Mouse (Mus musculus): ENCODE results near the gene Clrn2. TPM values are rescaled to one million over a fixed set of nuclear protein-coding genes. Genes with fewer than 3 reads are reported as not detected.

The Clrn2 gene
- polyA plus RNA-seq, 1 experiment from 2014 or later = not detected

DNA sequence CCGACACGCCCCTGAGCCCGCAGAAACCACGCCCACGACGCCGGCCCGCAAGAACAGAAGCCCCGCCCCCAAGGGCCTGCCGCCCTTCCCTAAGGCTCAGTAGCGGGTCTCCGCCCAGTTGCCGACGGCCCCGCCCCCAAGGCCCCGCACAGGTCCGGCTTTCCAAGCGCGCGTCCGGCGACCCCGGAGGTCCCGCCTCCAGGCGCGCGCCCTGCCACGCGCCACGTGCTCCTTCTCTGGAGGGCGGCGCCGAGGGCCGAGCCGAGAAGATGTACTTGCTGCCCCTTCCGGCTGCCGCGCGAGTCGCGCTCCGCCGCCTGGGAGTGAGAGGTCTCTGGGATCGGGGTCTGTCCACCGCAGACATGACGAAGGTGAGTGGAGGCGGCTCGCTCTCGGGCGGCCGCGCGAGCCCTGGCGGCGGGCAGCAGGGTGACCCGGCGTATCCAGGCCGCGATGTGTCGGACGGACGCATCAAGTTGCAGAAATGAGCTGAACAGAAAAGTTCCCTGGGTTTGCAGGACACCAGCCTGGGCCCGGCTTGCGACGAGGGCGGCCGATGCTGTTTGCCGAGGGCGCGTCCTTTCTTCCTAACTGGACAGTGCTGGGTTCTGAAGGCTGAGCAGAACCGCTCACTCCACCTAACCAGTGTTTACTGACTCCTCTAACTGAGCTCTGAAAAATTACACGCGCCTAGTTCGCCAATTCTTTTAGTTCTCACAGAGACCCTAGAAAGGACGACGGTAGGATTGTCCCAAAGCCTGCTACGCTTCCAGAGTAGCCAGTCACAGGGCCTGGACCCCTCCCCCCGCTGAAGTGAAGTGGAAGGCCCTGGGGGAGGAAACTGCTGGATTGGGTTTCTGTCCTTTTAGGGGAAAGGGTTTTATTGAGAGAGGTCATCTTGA is 39.9 kb downstream of the Clrn2 start, which contains the start of gene Lap3:
Gene Lap3, plus strand, starts transcription at position 184 of the 902 bp plus-strand sequence.
- peak; percentile 91 for ATAC-seq (replicated peaks; ENCODE audit: insufficient number of reproducible peaks, low FRiP score, low TSS enrichment)
- Histone ChIP-seq H3K9ac (ENCODE audit: low read depth, low read length) (peak within 1 kb of the TSS; percentile 83), H3K4me3 (ENCODE audit: low read depth, low read length) (peak within 1 kb of the TSS; percentile 62), H3K27ac (ENCODE audit: low read depth, low read length) (peak within 1 kb of the TSS; percentile 66), H3K4me1 (ENCODE audit: control insufficient read depth, insufficient read depth, low read length) (peaks cover 10% of the 10 kb centered on the region), H3K9me3 (replicated peaks; ENCODE audit: control insufficient read depth, low read length) (no peaks in the 10 kb centered on the region), H3K36me3 (ENCODE audit: control insufficient read depth, insufficient read depth, low read length) (peaks cover 4% of the 10 kb centered on the region; the same call in 1 of the 2 replicates), H3K4me2 (peak within 1 kb of the TSS; percentile 91), H3K27me3 (ENCODE audit: control insufficient read depth, insufficient read depth, low read length) (no peaks in the 10 kb centered on the region; the same call in 1 of the 2 replicates)
- WGBS (ENCODE audit: insufficient replicate concordance) = under 1% methylated on average over 75 of the region's 78 CpGs

GRCm38 (mm10) chr5:45494093-45494755 is 40.7 kb downstream of the Clrn2 start:
- H3K4me3 ChIP-seq (ENCODE audit: low read depth, low read length) = peak overlapping the region; percentile 62
- no peaks in the 10 kb centered on the region; the same call in 1 of the 2 replicates for H3K27me3 ChIP-seq (ENCODE audit: control insufficient read depth, insufficient read depth, low read length)
- H3K4me1 ChIP-seq (ENCODE audit: control insufficient read depth, insufficient read depth, low read length) = peaks cover 10% of the 10 kb centered on the region
- H3K27ac ChIP-seq (ENCODE audit: low read depth, low read length) = no peak overlapping the region
- peak overlapping the region; percentile 83 for H3K9ac ChIP-seq (ENCODE audit: low read depth, low read length)
- H3K36me3 ChIP-seq (ENCODE audit: control insufficient read depth, insufficient read depth, low read length) = peaks cover 8% of the 10 kb centered on the region; the same call in 1 of the 2 replicates
- no peaks in the 10 kb centered on the region for H3K9me3 ChIP-seq (replicated peaks; ENCODE audit: control insufficient read depth, low read length)
- 47% methylated on average over 9 of the region's 9 CpGs for WGBS (ENCODE audit: insufficient replicate concordance)
- peak overlapping the region; percentile 91 for H3K4me2 ChIP-seq
- no peak for ATAC-seq (replicated peaks; ENCODE audit: insufficient number of reproducible peaks, low FRiP score, low TSS enrichment)

GRCm38 (mm10) chr5:45495429-45495975 is 42.0 kb downstream of the Clrn2 start:
- Histone ChIP-seq H3K27ac (ENCODE audit: low read depth, low read length) (no peak overlapping the region), H3K27me3 (ENCODE audit: control insufficient read depth, insufficient read depth, low read length) (no peaks in the 10 kb centered on the region; the same call in 1 of the 2 replicates), H3K9me3 (replicated peaks; ENCODE audit: control insufficient read depth, low read length) (no peaks in the 10 kb centered on the region), H3K36me3 (ENCODE audit: control insufficient read depth, insufficient read depth, low read length) (peaks cover 8% of the 10 kb centered on the region; the same call in 1 of the 2 replicates), H3K4me2 (no peak overlapping the region), H3K4me1 (ENCODE audit: control insufficient read depth, insufficient read depth, low read length) (peaks cover 10% of the 10 kb centered on the region), H3K4me3 (ENCODE audit: low read depth, low read length) (no peak overlapping the region), H3K9ac (ENCODE audit: low read depth, low read length) (no peak overlapping the region)
- no peak for ATAC-seq (replicated peaks; ENCODE audit: insufficient number of reproducible peaks, low FRiP score, low TSS enrichment)
- 93% methylated on average over 3 of the region's 3 CpGs for WGBS (ENCODE audit: insufficient replicate concordance)

DNA sequence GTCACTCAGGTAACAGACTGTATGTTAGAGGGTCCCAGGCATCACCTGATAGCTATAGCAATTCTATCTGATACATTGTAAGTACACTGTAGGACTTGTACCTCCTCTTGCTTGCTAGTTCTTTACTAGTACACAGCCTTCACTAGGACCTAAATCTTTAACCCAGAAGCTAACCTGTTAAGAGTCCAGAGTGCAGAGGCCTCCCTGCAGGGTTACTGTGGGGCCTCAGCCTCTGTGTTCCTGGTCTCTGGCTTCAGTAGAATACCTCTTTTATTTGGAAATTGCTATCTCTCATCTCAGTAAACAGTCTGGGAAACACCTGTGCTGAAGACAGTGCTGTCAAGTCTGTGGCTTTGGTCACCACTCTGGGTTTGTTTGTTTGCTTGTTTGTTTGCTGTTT is 42.5 kb downstream of the Clrn2 start:
- Histone ChIP-seq H3K27ac (ENCODE audit: low read depth, low read length) (no peak overlapping the region), H3K4me1 (ENCODE audit: control insufficient read depth, insufficient read depth, low read length) (peaks cover 10% of the 10 kb centered on the region), H3K4me2 (no peak overlapping the region), H3K4me3 (ENCODE audit: low read depth, low read length) (no peak overlapping the region), H3K9me3 (replicated peaks; ENCODE audit: control insufficient read depth, low read length) (no peaks in the 10 kb centered on the region), H3K36me3 (ENCODE audit: control insufficient read depth, insufficient read depth, low read length) (peaks cover 8% of the 10 kb centered on the region; the same call in 1 of the 2 replicates), H3K9ac (ENCODE audit: low read depth, low read length) (no peak overlapping the region), H3K27me3 (ENCODE audit: control insufficient read depth, insufficient read depth, low read length) (no peaks in the 10 kb centered on the region; the same call in 1 of the 2 replicates)
- ATAC-seq (replicated peaks; ENCODE audit: insufficient number of reproducible peaks, low FRiP score, low TSS enrichment) = no peak

GRCm38 (mm10) chr5:45496479-45496878 is 42.9 kb downstream of the Clrn2 start:
- no peak overlapping the region for H3K27ac ChIP-seq (ENCODE audit: low read depth, low read length)
- no peaks in the 10 kb centered on the region for H3K9me3 ChIP-seq (replicated peaks; ENCODE audit: control insufficient read depth, low read length)
- no peak for ATAC-seq (replicated peaks; ENCODE audit: insufficient number of reproducible peaks, low FRiP score, low TSS enrichment)
- no peak overlapping the region for H3K4me2 ChIP-seq
- peaks cover 11% of the 10 kb centered on the region for H3K36me3 ChIP-seq (ENCODE audit: control insufficient read depth, insufficient read depth, low read length)
- no peak overlapping the region for H3K9ac ChIP-seq (ENCODE audit: low read depth, low read length)
- no peaks in the 10 kb centered on the region; the same call in 1 of the 2 replicates for H3K27me3 ChIP-seq (ENCODE audit: control insufficient read depth, insufficient read depth, low read length)
- H3K4me1 ChIP-seq (ENCODE audit: control insufficient read depth, insufficient read depth, low read length) = peaks cover 10% of the 10 kb centered on the region
- H3K4me3 ChIP-seq (ENCODE audit: low read depth, low read length) = no peak overlapping the region
- WGBS (ENCODE audit: insufficient replicate concordance) = 85% methylated on average over 4 of the region's 4 CpGs

DNA sequence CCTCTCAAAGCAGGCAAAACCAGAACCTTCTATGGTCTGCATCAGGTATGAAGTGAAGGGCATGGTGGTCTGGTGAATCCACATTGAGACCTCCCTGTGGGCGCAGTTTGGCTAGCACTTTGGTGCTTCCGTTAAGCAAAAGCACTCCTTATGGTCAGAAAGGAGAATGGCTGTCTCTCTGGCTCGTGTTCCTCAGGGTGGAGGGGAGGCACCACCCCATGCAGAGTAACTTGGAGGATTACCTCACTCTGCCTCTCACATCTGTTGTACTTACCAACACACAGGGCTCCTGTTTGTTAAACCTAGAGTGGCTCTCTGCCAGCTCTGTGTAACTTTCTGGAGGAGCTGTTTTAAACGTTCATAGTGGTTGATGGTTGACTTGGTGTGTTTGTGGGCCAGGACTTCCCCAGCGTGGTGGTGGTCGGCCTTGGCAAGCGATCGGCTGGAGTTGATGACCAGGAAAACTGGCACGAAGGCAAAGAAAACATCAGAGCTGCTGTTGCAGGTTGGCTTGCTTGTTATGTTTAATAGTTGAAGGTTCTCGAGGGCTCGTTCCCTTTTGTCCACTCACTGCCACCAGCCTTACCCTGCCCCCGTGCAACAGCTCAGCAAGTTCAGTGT is 43.5 kb downstream of the Clrn2 start:
- no peaks in the 10 kb centered on the region for H3K9me3 ChIP-seq (replicated peaks; ENCODE audit: control insufficient read depth, low read length)
- H3K4me1 ChIP-seq (ENCODE audit: control insufficient read depth, insufficient read depth, low read length) = peaks cover 10% of the 10 kb centered on the region
- H3K27ac ChIP-seq (ENCODE audit: low read depth, low read length) = no peak overlapping the region
- H3K4me3 ChIP-seq (ENCODE audit: low read depth, low read length) = no peak overlapping the region
- ATAC-seq (replicated peaks; ENCODE audit: insufficient number of reproducible peaks, low FRiP score, low TSS enrichment) = no peak
- peaks cover 14% of the 10 kb centered on the region for H3K36me3 ChIP-seq (ENCODE audit: control insufficient read depth, insufficient read depth, low read length)
- 83% methylated on average over 12 of the region's 12 CpGs for WGBS (ENCODE audit: insufficient replicate concordance)
- H3K27me3 ChIP-seq (ENCODE audit: control insufficient read depth, insufficient read depth, low read length) = no peaks in the 10 kb centered on the region; the same call in 1 of the 2 replicates
- no peak overlapping the region for H3K4me2 ChIP-seq
- H3K9ac ChIP-seq (ENCODE audit: low read depth, low read length) = no peak overlapping the region

DNA sequence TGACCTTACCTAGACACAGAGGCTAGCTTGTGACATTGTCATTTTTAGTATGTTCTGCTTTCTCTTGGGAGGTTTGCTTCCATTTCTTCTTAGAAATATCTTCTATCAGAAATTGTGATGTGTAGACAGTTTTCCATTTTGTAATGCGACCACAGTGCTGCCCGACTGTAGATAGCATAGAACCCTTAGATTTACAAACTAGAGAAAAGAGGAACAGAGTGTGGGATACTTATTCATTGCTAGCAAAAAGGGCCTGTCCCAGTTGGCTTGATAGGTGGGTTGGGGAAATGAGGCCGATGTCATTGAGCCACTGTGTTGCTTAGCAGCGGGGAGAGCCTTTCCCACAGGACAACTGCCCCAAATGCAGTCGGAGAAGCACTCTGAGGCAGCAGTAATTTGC is 44.0 kb downstream of the Clrn2 start:
- Histone ChIP-seq H3K27me3 (ENCODE audit: control insufficient read depth, insufficient read depth, low read length) (no peaks in the 10 kb centered on the region; the same call in 1 of the 2 replicates), H3K4me3 (ENCODE audit: low read depth, low read length) (no peak overlapping the region), H3K36me3 (ENCODE audit: control insufficient read depth, insufficient read depth, low read length) (peaks cover 14% of the 10 kb centered on the region), H3K4me1 (ENCODE audit: control insufficient read depth, insufficient read depth, low read length) (peaks cover 10% of the 10 kb centered on the region), H3K4me2 (no peak overlapping the region), H3K9ac (ENCODE audit: low read depth, low read length) (no peak overlapping the region), H3K9me3 (replicated peaks; ENCODE audit: control insufficient read depth, low read length) (no peaks in the 10 kb centered on the region), H3K27ac (ENCODE audit: low read depth, low read length) (no peak overlapping the region)
- 92% methylated on average over 5 of the region's 5 CpGs for whole genome bisulfite sequencing (ENCODE audit: insufficient replicate concordance)
- no peak for ATAC-seq (replicated peaks; ENCODE audit: insufficient number of reproducible peaks, low FRiP score, low TSS enrichment)

- no peak overlapping the region for H3K9ac ChIP-seq (ENCODE audit: low read depth, low read length)
- no peaks in the 10 kb centered on the region for H3K9me3 ChIP-seq (replicated peaks; ENCODE audit: control insufficient read depth, low read length)
- ATAC-seq (replicated peaks; ENCODE audit: insufficient number of reproducible peaks, low FRiP score, low TSS enrichment) = no peak
- WGBS (ENCODE audit: insufficient replicate concordance) = 85% methylated on average over 7 of the region's 7 CpGs
- H3K36me3 ChIP-seq (ENCODE audit: control insufficient read depth, insufficient read depth, low read length) = peaks cover 25% of the 10 kb centered on the region
- H3K27me3 ChIP-seq (ENCODE audit: control insufficient read depth, insufficient read depth, low read length) = no peaks in the 10 kb centered on the region
- H3K4me1 ChIP-seq (ENCODE audit: control insufficient read depth, insufficient read depth, low read length) = no peaks in the 10 kb centered on the region
- no peak overlapping the region for H3K4me3 ChIP-seq (ENCODE audit: low read depth, low read length)
- H3K27ac ChIP-seq (ENCODE audit: low read depth, low read length) = no peak overlapping the region
- no peak overlapping the region for H3K4me2 ChIP-seq
These were observed 56.5 kb downstream of the Clrn2 start for GRCm38 (mm10) chr5:45510071-45510470.

All from heart, embryonic 11.5 days (tissue).